Mouse (Mus musculus) liver, postnatal 0 days (tissue): ENCODE measurements around the gene Lcn3.

Source experiments
- CTCF ChIP-seq: sonication (generic); IDR thresholded peaks from 2 replicates; pipeline ENCODE4 v1.5.1; 2016; ENCODE audit warnings: antibody characterized with exemption, low read depth
- EP300 ChIP-seq: IDR thresholded peaks from 2 replicates; pipeline ENCODE4 v1.6.1; 2016; ENCODE audit warnings: antibody characterized with exemption, low read depth, mild to moderate bottlenecking

DNA sequence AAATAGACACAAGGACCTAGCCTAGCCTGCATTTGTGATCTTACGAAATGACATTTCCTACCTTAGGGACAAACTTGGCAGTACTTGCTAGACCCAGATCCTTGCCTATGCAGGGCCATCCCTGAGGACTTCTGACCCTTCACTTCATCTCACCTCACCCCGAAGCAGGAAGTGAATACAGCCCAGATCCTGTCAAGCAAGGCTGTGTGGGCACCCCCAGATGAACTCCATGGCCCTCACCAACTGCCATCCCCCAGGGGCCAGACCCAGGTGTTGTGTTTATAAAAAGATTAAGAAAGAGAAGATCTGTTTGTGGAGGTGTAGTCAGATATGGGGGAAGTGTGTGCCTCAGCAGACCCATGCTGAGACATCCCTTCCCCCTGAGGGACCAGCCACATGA, 9.3 kb downstream of the Lcn3 start:
- TF ChIP-seq CTCF (no peak), EP300 (no peak)
